Mouse (Mus musculus) cerebellum, adult 2 months (tissue): ENCODE data around the gene Dgat2.

ENCODE experiments used
- CTCF ChIP-seq: fragments of 200-500 bp; IDR thresholded peaks from 2 replicates; pipeline ENCODE4 v1.5.1; 2011; ENCODE audit warnings: low read depth, mild to moderate bottlenecking, control low read depth, low read length, moderate library complexity, borderline replicate concordance; ENCODE audit not compliant: insufficient read depth
- POLR2A ChIP-seq: fragments of 200-500 bp; IDR thresholded peaks from 2 replicates; pipeline ENCODE4 v1.6.1; 2011; ENCODE audit warnings: low read length, control low read depth, borderline replicate concordance; ENCODE audit not compliant: insufficient read depth

DNA sequence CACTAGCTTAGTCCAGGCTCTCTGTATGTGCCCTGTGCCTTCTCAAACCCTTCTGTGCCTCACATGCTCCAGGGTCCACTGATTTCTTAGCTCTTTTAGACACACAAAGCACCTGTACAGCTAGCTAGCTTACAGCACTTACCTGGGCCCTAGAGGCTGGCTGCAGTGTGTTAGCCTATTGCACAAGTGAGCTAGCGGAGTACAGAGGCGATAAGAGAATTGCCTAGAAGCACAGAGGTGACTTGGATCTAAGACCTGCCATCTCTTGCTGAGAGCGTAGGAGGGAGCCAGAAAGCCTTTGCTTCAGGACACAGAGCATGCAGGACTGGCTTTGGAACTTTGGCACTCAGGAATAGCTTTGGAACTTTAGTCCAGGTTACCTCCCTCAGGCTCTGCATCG, 44.7 kb upstream of the Dgat2 start:
- TF ChIP-seq CTCF (no peak), POLR2A (no peak)
